ENCODE assay signal across 24 mouse cellular contexts in the genomic region with DNA sequence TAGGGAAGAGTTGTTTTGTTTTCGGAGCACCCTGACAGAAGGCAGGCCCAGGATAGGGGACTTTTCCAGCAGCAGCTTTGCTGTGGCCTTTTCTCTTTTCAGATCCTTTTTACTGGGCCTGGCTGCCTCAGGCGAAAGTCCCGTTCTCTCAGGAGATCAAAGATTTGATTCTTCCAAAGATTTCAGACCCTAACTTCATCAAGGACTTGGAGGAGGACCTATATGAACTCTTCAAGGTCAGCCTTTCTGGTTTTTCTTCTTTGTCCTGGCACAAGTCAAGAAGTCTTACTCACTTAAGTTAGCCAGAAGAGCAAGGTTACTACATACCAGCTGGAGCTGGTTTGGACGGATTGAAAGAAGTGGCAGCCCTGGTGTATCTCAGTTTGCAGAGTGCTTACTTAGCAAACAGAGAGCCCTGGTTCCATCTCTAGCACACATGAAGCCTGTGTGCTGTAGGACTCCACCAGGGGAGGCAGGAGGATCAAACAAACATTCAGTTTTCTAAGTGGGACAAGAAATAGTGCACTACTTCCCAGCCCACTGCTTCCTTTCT.
"Had no signal": no experiment of that assay in that cellular context is flagged by ENCODE, and none has a peak within 500 bp of the region (broad histone marks: within the 10 kb centered on the region; RNA-seq: fewer than 3 reads in every experiment).

No protein-coding gene starts in this region.

- H3K4me2 ChIP-seq: limb, embryonic 12.5 days; limb, embryonic 15.5 days; liver, embryonic 11.5 days; midbrain, embryonic 11.5 days; neural tube, embryonic 13.5 days; stomach, embryonic 15.5 days had no signal

- ATAC-seq: hindbrain, postnatal 0 days; inflammation-experienced regulatory T-cells, adult 6 months; intestine, embryonic 16.5 days; liver, postnatal 0 days had no signal

- H3K4me3 ChIP-seq: limb, embryonic 12.5 days; limb, embryonic 15.5 days; megakaryocyte, embryonic 14.5 days; myocyte; neural tube, embryonic 13.5 days; stomach, embryonic 15.5 days had no signal

- H3K4me1 ChIP-seq: limb, embryonic 12.5 days; limb, embryonic 15.5 days; megakaryocyte, embryonic 14.5 days; neural tube, embryonic 13.5 days; stomach, embryonic 15.5 days had no signal

- DNase-seq: kidney, adult 18-20 months; kidney, postnatal 25 days; left cerebral cortex, postnatal 4 days; liver, postnatal 0 days; midbrain, embryonic 14.5 days; retina, postnatal 1 day; right cerebral cortex, postnatal 25 days; spleen, adult 18-20 months; thymus, adult 2 months; thymus, postnatal 14 days; thymus, postnatal 4 days had no signal

- H3K9me3 ChIP-seq: limb, embryonic 12.5 days; limb, embryonic 15.5 days; megakaryocyte, embryonic 14.5 days; neural tube, embryonic 13.5 days; stomach, embryonic 15.5 days had no signal

- H3K27me3 ChIP-seq: limb, embryonic 12.5 days; limb, embryonic 15.5 days; megakaryocyte, embryonic 14.5 days; neural tube, embryonic 13.5 days; stomach, embryonic 15.5 days had no signal

- H3K9ac ChIP-seq: limb, embryonic 12.5 days; limb, embryonic 15.5 days; liver, embryonic 14.5 days; liver, postnatal 0 days; neural tube, embryonic 13.5 days; stomach, embryonic 15.5 days had no signal

- H3K27ac ChIP-seq: hindbrain, postnatal 0 days; kidney, postnatal 0 days; limb, embryonic 12.5 days; limb, embryonic 15.5 days; liver, embryonic 14.5 days; neural tube, embryonic 13.5 days; stomach, embryonic 15.5 days had no signal
